Mouse (Mus musculus): Measurements from ENCODE around the gene Edc4. TPM values are rescaled to one million over a fixed set of nuclear protein-coding genes. Genes with fewer than 3 reads are reported as not detected.

Edc4 gene
- total and polyA plus RNA-seq, 3 experiments = 28.7 to 46.4 (median 41.6) TPM

DNA sequence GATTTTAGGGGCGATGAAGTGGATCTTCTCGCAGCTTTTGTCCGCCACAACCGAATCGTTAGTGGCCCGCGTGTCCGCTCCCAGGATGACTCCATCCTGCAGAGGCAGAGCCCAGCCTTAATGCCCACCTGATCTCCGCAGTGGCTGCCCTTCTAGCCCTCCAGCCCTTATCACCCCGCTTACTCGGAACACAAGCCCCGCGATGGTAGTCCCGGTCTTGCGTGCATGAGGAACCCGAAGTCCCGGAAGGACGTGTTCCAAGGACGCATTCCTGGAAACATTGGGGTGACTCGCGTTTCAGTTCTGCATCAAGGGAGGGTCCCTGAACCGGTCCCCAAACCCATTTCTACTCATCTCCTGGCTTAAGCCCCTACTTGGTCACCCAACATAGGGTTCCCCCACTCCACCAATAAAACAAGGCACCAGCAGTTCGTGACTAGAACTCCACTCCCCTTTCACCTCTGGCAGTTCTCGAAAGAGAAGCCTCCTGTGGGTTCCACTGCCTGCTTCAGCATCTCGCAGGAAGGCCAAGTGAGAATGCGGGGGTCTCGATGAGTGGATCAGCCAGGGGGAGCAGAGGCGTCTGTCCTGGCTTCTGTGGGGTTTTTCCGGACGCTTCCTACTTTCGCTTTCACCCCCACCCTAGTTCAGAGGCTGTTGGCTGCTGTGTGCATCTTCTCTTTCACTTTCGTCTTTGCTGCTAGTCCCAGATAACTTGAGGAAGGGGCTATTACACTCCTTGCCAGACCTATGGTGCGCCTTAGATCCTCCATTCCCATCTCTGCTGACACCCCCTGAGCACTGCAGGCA lies 57.0 kb downstream of the Edc4 start (continued):
- TF ChIP-seq MAZ (IDR thresholded peaks at IDR 0.05; ENCODE audit: low read depth, low read length) (peak; percentile 71; the same call in 1 of the 2 replicates), KAT2A (IDR thresholded peaks at IDR 0.05; ENCODE audit: insufficient replicate concordance, low read length) (no peak), CHD2 (IDR thresholded peaks at IDR 0.05; ENCODE audit: low read length) (peak; percentile 52; the same call in 1 of the 2 replicates), SIN3A (IDR thresholded peaks at IDR 0.05; ENCODE audit: low read length) (peak; percentile 89; the same call in 1 of the 2 replicates), IRF4 (IDR thresholded peaks at IDR 0.05; ENCODE audit: low read depth, low read length) (peak; percentile 85), HCFC1 (IDR thresholded peaks at IDR 0.05; ENCODE audit: low read depth, low read length) (no peak; the same call in 1 of the 2 replicates), MXI1 (IDR thresholded peaks at IDR 0.05; ENCODE audit: low read depth, low read length) (no peak; the same call in 1 of the 2 replicates), ELF1 (IDR thresholded peaks at IDR 0.05; ENCODE audit: low read depth, low read length) (peak; percentile 55; the same call in 1 of the 2 replicates), ZNF384 (IDR thresholded peaks at IDR 0.05; ENCODE audit: low read depth, low read length) (no peak), CHD1 (IDR thresholded peaks at IDR 0.05; ENCODE audit: low read depth, low read length) (peak; percentile 77; the same call in 1 of the 2 replicates), NELFE (IDR thresholded peaks at IDR 0.05; ENCODE audit: low read depth, low read length) (peak; percentile 47), JUN (IDR thresholded peaks at IDR 0.05; ENCODE audit: insufficient read depth, low read depth, low read length) (no peak), E2F4 (IDR thresholded peaks at IDR 0.05; ENCODE audit: insufficient replicate concordance, low read depth, low read length) (no peak), MYC (IDR thresholded peaks at IDR 0.05; ENCODE audit: low read depth, low read length) (no peak), JUND (conservative IDR thresholded peaks at IDR 0.05; ENCODE audit: low read depth, low read length) (no peak), RCOR1 (conservative IDR thresholded peaks at IDR 0.05; ENCODE audit: low read depth, low read length) (peak; percentile 70; the same call in 1 of the 2 replicates), ETS1 (conservative IDR thresholded peaks at IDR 0.05; ENCODE audit: low read depth, low read length) (peak; percentile 58; the same call in 1 of the 2 replicates), POLR2AphosphoS2 (IDR thresholded peaks at IDR 0.05; ENCODE audit: low read depth, low read length) (peak; percentile 47; the same call in 1 of the 2 replicates), NRF1 (IDR thresholded peaks at IDR 0.05; ENCODE audit: low read depth, low read length) (no peak), TBP (conservative IDR thresholded peaks at IDR 0.05; ENCODE audit: low read depth, low read length) (0 out of 2 replicates have a peak, but pooled peaks have one; percentile 39), ZKSCAN1 (IDR thresholded peaks at IDR 0.05; ENCODE audit: borderline replicate concordance, low read depth, low read length) (no peak), USF1 (IDR thresholded peaks at IDR 0.05; ENCODE audit: low read depth, low read length) (no peak)

DNA sequence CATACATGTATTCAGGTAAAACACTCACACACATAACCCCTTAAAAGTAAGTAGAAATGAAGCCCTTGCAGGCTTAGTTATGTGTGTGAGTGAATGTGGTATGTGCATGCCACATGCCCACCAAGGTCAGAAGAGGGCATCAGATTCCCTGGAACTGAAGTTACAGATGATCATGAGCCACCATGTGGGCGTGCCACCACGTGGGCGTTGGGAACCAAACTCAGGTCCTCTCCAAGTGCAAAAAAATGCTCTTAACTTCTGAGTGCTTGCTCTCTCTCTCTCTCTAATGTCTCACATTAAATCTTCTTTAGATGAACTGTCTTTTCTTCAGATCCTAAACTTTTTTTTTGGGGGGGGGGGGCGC lies 57.6 kb downstream of the Edc4 start, which contains the start of gene Psmb10:
Gene Psmb10, minus strand, starts transcription at position 139 of the 364 bp plus-strand sequence.
- H3K9ac ChIP-seq (ENCODE audit: insufficient read depth, low read depth) = peak within 1 kb of the TSS; percentile 64
- peak within 1 kb of the TSS; percentile 70 for H3K4me2 ChIP-seq (ENCODE audit: insufficient read depth, low read depth, poor library complexity, severe bottlenecking)
- peak within 1 kb of the TSS; percentile 85 to 96 (median 92) for H3K4me3 ChIP-seq (replicated peaks in 1 of 3; ENCODE audit: low read depth in 2 of 3, low read length in 2 of 3, poor library complexity in 1 of 3)
- DNase-seq (ENCODE audit: extremely low read depth) = peak; percentile 57
- no peaks in the 10 kb centered on the region for H3K27me3 ChIP-seq (replicated peaks)
- H3K27ac ChIP-seq (ENCODE audit: insufficient read depth, low read depth) = peak within 1 kb of the TSS; percentile 67
- TF ChIP-seq MAX (IDR thresholded peaks at IDR 0.05; ENCODE audit: low read length) = peak; percentile 85
- no peak for TF ChIP-seq CHD2 (IDR thresholded peaks at IDR 0.05; ENCODE audit: low read length)
- peak; percentile 17; the same call in 1 of the 2 replicates for TF ChIP-seq USF2 (conservative IDR thresholded peaks at IDR 0.05; ENCODE audit: low read depth, low read length)
- 0 out of 2 replicates have a peak, but pooled peaks have one; percentile 7 for TF ChIP-seq SIN3A (IDR thresholded peaks at IDR 0.05; ENCODE audit: low read length)
- peak; percentile 12; the same call in 1 of the 2 replicates for TF ChIP-seq SMC3 (IDR thresholded peaks at IDR 0.05; ENCODE audit: low read depth, low read length)
- no peak for TF ChIP-seq MAZ (IDR thresholded peaks at IDR 0.05; ENCODE audit: low read depth, low read length)
- TF ChIP-seq MEF2A (IDR thresholded peaks at IDR 0.05; ENCODE audit: borderline replicate concordance, low read depth, low read length) = no peak
- peak; percentile 24 for TF ChIP-seq RAD21 (IDR thresholded peaks at IDR 0.05; ENCODE audit: low read depth, low read length)
- peak; percentile 96 for TF ChIP-seq MYC (IDR thresholded peaks at IDR 0.05; ENCODE audit: low read depth, low read length)
- 0 out of 2 replicates have a peak, but pooled peaks have one; percentile 3 for TF ChIP-seq UBTF (IDR thresholded peaks at IDR 0.05; ENCODE audit: low read depth, low read length)
- peak in 1 of 2 experiments; percentile 41; a peak in 2 of 4 replicates for TF ChIP-seq CTCF (conservative IDR thresholded peaks at IDR 0.05 in 1 of 2, IDR thresholded peaks at IDR 0.05 in 1 of 2; ENCODE audit: low read depth in 2 of 2, low read length in 2 of 2)
- TF ChIP-seq BHLHE40 (IDR thresholded peaks at IDR 0.05; ENCODE audit: low read depth, low read length) = no peak
- TF ChIP-seq MXI1 (IDR thresholded peaks at IDR 0.05; ENCODE audit: low read depth, low read length) = peak; percentile 99
- TF ChIP-seq USF1 (IDR thresholded peaks at IDR 0.05; ENCODE audit: low read depth, low read length) = peak; percentile 30
- TF ChIP-seq POLR2AphosphoS2 (IDR thresholded peaks at IDR 0.05; ENCODE audit: low read depth, low read length) = no peak
- TF ChIP-seq MAFK (IDR thresholded peaks at IDR 0.05; ENCODE audit: insufficient replicate concordance, low read length) = no peak
- peaks cover 9 to 51% of the 10 kb centered on the region in 2 experiments for H3K36me3 ChIP-seq (replicated peaks in 1 of 2; ENCODE audit: control insufficient read depth in 1 of 2, insufficient read depth in 1 of 2, low read length in 1 of 2)
- H3K4me1 ChIP-seq (ENCODE audit: control insufficient read depth in 1 of 2, insufficient read depth in 2 of 2) = peaks cover 3 to 29% of the 10 kb centered on the region in 2 experiments; a peak in 3 of 4 replicates
- no peaks in the 10 kb centered on the region for H3K79me2 ChIP-seq (replicated peaks; ENCODE audit: control insufficient read depth, extremely low read depth, insufficient read depth, poor library complexity, severe bottlenecking)
- no peaks in the 10 kb centered on the region for H3K9me3 ChIP-seq (replicated peaks; ENCODE audit: low read length)
- in situ Hi-C loops (cut with MboI; ENCODE audit: low pct_ligation_motif_present, low pct_unique_long_range_greater_than_20kb, low sequenced_read_pairs) (loop anchor here (5.0 kb wide), 1 partner anchor 46 kb away; the partner anchor contains the start of gene Nrn1l), dilution Hi-C loops (cut with MboI; ENCODE audit: extremely low pct_ligation_motif_present, extremely low pct_unique_long_range_greater_than_20kb, low sequenced_read_pairs) (no loop called here)

Measured in CH12.LX (cell line).